Mouse (Mus musculus) lung, postnatal 4 days (tissue): ENCODE data around the gene Mboat1.

ENCODE experiments used
- DNase-seq, 2 experiments: peaks; one replicate each; pipeline ENCODE4 v3.0.0; 2021

The Mboat1 gene

DNA sequence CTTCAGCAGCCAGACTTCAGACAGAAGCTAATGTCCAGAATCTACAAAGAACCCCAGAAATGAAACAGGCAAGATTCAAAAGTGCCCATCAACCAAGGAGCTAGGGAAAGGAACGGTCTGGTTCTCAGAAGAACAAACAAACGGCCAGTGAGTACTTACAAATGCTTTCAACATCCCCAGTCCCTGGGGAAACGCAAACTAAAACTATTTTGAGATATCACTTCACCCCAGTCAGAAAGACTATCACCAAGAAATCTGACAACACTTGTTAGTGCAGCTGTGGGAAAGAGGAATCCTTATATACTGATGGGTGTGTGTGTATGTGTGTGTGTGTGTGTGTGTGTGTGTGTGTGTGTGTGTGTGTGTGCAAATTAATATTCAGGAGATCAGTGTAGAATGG lies 116.4 kb downstream of the Mboat1 start:
- DNase-seq, result no peak

DNA sequence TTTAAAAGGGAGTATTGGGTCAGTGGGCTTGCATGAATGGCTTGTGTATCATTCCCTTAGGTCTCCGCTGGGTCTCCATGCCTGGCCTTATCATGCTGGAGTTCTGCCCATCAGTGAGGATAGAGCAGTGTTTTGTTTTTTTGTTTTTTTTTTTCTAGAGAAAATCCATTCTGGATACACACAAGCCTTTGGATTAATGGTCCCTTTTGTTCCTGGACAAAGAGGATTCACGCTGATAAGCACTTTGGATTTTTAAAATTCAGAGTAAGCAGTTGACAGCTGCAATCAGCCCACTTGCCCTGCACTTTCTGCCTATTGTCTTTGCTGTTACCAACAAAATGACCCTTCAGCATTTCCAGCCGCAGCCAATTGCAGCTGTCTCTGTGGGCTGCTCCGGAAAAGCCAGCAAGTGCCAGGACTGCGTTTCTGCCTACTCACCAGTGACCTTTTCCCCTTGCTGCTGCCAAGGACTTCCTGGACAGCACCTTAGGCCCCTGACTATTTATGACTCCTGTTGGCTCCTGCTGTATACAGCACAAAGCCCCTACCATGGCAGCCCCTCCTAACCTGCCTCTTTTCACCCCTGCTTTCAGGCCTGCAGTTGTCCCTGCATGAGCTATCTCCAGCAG lies 117.5 kb downstream of the Mboat1 start:
- DNase-seq, result peak in 1 of 2 experiments; percentile 36

DNA sequence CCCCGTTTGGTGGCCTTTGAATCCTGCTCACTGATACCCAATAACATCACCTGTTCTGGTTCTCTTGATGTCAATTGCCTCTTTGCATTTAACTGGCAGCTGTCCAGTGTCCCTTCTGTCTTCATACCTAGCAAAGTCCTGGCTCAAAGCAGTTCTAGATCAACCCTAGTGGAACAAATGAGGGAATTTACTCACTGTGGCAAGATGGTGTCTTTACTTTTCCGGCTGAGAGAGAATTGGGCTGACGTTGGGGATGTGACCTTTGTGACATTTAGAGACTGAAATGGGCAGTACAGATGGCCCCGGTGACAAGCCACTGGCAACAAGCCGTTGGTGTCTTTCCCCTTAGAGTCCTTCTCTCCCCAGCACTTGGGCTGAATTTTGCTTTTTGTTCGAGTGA lies 118.1 kb downstream of the Mboat1 start:
- DNase-seq, result no peak

DNA sequence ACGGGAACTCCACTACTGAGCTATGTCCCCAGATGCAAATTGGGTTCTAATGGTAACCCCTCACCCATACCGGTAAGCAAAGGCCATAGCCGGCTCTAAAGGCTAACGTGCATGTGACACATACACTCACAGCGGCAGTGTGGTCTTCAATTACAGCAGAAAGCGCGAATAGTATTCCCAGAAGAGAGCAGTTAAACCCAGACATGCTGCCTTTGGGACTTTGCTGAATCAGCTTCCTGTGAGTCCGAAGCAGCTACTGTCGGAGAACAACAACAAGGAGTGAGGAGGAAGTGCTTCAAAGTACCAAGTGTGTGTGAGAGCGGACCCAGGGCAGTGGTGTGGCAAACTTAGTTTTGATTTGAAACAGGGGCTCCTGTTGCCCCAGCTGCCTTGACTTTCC lies 122.5 kb downstream of the Mboat1 start:
- no peak for DNase-seq

DNA sequence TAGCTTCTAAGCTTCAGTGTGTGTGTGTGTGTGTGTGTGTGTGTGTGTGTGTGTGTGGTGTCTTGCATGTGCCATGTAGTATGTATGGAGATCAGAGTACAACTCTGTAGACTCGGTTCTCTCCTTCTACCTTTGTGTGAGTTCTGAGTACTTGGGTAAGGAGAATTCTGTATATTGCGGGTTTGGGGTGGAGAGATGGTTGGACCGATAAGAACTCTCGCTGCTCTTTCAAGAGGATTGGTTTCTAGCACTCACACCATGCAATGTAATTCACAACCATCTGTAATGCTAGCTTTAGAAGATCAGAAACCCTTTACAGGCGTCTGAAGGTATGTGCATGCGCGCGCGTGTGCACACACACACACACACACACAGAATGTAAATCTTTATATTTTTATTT lies 123.0 kb downstream of the Mboat1 start:
- DNase-seq, result no peak

DNA sequence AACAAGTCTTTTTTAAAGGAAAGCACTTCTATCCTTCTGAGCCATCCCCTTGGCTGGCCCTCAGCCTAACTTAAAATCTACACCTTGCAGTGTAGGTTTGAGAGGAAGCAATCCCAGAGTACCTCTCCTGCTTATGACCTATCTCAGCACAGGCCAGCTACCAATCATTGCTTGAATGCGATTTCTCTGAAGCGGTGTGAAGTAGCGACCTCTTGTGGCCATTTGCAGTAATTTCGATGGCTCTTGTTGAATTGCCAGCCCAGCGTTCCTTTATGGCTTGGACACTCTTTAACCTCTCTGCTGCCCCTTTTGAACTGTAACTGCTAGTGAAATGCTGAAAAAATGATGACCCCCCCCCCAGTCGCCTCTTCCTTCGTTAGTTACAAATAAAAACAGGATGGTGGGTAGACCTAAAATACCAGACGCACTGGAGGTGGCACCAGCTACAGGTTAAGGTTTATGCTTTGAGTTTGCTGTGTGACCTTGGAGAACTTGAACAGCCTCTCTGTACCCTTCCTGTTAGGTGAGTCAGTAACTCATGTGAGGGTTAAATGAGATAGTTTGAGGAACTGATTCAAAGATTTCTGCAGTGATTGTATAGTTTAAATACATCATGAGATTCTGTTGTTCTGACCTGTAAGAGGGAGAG lies 123.7 kb downstream of the Mboat1 start:
- DNase-seq, result peak; percentile 60 to 80

DNA sequence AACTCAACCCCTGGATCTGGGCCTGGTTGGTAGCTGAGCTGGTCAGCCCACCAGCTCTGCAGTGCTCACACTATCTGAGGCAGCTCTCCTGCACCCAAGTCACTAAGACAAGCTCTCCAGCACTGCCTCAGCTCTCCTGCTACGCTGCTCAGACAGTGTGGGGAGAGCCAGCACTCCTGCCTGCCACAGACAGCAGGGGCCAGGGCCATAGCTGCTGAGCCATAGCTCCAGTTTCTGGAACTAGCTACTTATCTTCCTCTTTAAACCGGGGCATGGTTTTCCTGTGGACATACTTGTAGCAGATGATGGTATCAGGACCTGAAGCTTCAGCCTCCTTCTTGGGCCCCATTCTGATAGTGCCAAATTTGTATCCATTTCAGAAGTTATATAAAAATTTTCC lies 127.4 kb downstream of the Mboat1 start:
- DNase-seq, result no peak

DNA sequence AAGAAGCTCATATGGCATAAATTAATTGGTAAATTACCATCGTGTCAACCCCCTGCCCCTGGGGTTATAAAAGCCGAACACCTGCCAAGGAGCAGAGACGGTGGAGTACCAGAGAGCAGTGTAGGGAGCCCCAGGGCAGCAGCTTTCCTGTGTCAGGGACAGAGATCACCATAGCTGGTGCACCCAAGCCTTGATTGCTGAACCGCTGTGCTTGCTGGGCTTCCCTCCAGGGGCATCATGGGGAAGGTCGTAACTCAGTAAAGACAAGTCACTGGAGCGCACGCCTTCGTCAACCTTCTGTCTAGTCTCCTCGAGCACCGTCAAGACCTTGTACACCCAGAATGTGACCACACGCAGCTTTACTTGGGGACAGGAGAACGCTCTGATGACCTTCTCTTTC lies 128.0 kb downstream of the Mboat1 start:
- no peak for DNase-seq

DNA sequence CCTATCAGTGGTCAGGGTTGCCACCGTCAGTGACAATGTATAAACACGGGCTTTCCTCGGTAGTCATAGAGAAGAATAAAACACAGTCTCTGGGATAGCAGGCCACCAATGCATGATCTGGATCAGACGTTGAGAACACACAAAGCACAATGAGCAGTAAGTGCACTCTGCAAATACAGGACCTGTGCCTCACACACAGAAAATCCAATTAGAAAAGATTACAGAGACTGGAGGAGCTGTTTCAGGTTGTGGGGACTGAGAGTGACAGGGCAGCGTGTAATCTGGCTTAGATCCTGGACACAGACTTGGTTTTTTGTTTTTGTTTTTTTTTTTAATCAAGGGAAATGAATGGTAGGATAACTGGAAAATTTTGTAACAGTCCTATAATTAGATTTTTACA lies 128.5 kb downstream of the Mboat1 start:
- DNase-seq, result no peak

DNA sequence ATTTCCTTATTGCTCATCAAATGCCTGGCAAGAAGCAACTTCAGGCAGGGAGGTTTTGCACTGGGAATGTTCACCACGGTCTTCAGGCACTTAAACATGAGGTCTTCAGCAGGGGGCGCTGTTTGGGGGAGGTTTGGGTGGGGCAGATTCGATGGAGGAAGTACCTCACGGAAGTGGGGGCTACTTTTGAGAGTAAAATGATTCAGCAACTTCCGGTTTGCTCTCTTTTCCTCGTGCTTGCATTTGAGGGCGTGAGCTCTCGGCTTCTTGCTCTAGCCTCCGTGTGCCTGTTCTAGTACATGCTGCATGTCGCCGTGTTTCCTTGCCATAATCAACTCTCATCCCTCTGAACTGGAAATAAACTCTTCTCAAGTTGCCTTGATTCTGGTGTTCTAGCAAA lies 129.7 kb downstream of the Mboat1 start:
- no peak for DNase-seq

DNA sequence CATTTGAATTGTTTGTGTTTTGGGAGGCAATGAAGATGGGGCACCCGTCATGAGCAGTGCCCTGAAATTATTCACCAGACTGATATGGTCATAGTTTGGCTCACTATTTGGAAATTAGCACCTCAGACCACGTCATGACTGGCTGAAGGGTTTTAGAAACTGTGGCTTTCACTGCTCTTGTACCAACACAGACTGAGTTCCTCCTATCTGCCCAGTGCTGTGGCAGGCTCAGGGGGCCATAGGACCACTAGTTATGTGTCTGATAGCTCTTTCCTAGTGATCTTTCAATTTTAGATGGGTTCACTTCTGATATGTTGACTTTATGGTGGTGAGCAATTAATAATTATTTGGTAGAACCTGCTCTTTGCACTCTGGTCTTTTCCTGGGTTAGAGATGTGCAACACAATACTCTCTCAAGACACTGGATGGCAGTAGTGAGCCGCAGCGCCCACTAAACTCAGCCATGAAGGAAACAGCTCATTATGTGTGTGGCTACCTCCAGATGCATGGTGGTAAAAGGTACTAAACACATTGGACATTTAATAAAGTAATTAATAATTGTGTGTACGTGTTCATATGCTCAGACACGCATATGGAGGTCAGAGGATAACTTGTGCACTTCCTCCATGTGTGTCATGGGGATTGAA lies 135.9 kb downstream of the Mboat1 start:
- peak in 1 of 2 experiments; percentile 43 for DNase-seq
